Mouse (Mus musculus) embryonic facial prominence, embryonic 12.5 days (tissue): ENCODE measurements around the gene Sept9. TPM values are rescaled to one million over a fixed set of nuclear protein-coding genes. Genes with fewer than 3 reads are reported as not detected.

Experiments used
- ATAC-seq: fragments of 200-750 bp; cut with Nextera tagmentation; 2 replicates; pipeline ENCODE4 v1.8.0; 2017; ENCODE audit not compliant: insufficient number of reproducible peaks, insufficient read depth, low FRiP score, low TSS enrichment
- H3K27ac ChIP-seq: fragments of 300-500 bp; sonication (generic); 2 replicates; pipeline ENCODE4 v1.5.1; 2016; ENCODE audit warnings: mild to moderate bottlenecking
- H3K27me3 ChIP-seq: fragments of 300-500 bp; sonication (generic); 2 replicates; pipeline ENCODE4 v1.6.1; 2016; ENCODE audit warnings: mild to moderate bottlenecking, moderate library complexity
- H3K36me3 ChIP-seq: fragments of 300-500 bp; sonication (generic); 2 replicates; pipeline ENCODE4 v1.6.1; 2016; ENCODE audit warnings: mild to moderate bottlenecking
- H3K4me1 ChIP-seq: fragments of 300-500 bp; sonication (generic); 2 replicates; pipeline ENCODE4 v1.6.1; 2016
- H3K4me2 ChIP-seq: fragments of 300-500 bp; sonication (generic); replicated peaks from 2 replicates; pipeline ENCODE4 v1.6.1; 2016; ENCODE audit warnings: mild to moderate bottlenecking, moderate library complexity
- H3K4me3 ChIP-seq: fragments of 300-500 bp; sonication (generic); 2 replicates; pipeline ENCODE4 v1.5.1; 2016; ENCODE audit warnings: mild to moderate bottlenecking
- H3K9ac ChIP-seq: fragments of 300-500 bp; sonication (generic); 2 replicates; pipeline ENCODE4 v1.6.1; 2016; ENCODE audit warnings: mild to moderate bottlenecking, moderate library complexity
- H3K9me3 ChIP-seq: fragments of 300-500 bp; sonication (generic); 2 replicates; pipeline ENCODE4 v1.6.1; 2016; ENCODE audit warnings: mild to moderate bottlenecking, moderate library complexity
- WGBS: fragments of 180-500 bp; shearing (Covaris S2); methylation state at CpG from one replicate; pipeline ENCODE4 v1.1.7; 2016; 5-methylcytosine and 5-hydroxymethylcytosine counted together
- polyA plus RNA-seq: library from polyadenylated mRNA; unstranded; fragments of >200 nt; fragmentation: Nextera tagmentation; extraction: Ambion mirVana; gene quantifications from 2 replicates; pipeline ENCODE4 v1.2.1, GENCODE M21; 2016

Sept9 gene
- polyA plus RNA-seq, 1 experiment from 2014 or later, result 230 TPM

DNA sequence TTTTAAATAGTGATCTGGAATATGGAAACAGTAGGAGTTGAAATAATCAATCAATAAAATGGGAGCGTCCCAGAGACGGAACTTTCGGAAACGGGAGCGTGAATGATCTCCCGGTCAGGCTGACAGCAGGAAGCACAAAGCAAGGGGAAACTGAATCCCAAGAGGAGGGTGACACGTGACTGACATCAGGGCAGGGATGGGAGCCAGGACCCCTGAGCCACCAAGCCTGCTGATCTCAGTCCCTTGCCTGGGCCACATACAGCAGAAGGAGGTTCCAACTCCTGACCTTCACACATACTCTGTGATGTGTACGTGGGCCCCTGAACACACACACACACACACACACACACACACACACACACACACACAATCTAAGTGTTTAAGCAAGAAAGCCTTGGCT is 37.9 kb upstream of the Sept9 start:
- H3K27me3 ChIP-seq, result no peaks in the 10 kb centered on the region
- H3K27ac ChIP-seq, result no peak overlapping the region
- peaks cover 33% of the 10 kb centered on the region for H3K36me3 ChIP-seq
- H3K9ac ChIP-seq, result no peak overlapping the region
- H3K4me2 ChIP-seq, result no peak overlapping the region
- H3K4me1 ChIP-seq, result peaks cover 5% of the 10 kb centered on the region; the same call in 1 of the 2 replicates
- WGBS, result 75% methylated on average over 8 of the region's 8 CpGs
- H3K9me3 ChIP-seq, result no peaks in the 10 kb centered on the region
- H3K4me3 ChIP-seq, result no peak overlapping the region
- no peak for ATAC-seq

DNA sequence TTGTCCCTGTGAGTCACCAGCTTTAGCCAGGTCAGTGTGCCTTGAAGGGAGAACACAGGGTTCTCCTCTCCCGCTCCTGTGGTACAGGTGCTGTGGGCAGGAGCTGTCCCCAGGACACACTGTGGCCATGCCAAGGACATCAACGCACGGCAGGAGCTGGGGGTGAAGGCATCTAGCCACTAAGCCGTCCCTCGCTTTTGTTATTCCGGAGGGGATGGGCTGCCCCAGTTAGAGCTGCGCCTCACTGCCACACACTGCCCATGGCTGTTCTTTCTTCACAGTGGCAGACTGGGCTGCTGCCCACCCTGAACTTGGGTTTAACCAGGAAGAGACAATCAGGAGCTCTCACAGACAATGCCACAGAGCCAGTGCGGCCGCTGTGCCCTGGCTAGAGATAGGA is 36.4 kb upstream of the Sept9 start:
- Histone ChIP-seq H3K27me3 (no peaks in the 10 kb centered on the region), H3K27ac (no peak overlapping the region), H3K36me3 (peaks cover 21% of the 10 kb centered on the region), H3K9ac (no peak overlapping the region), H3K4me1 (no peaks in the 10 kb centered on the region), H3K4me3 (no peak overlapping the region), H3K4me2 (no peak overlapping the region), H3K9me3 (no peaks in the 10 kb centered on the region)
- ATAC-seq, result no peak
- WGBS, result 73% methylated on average over 9 of the region's 9 CpGs

GRCm38 (mm10) chr11:117163771-117164170 is 35.7 kb upstream of the Sept9 start:
- WGBS, result 84% methylated on average over 6 of the region's 6 CpGs
- Histone ChIP-seq H3K9me3 (no peaks in the 10 kb centered on the region), H3K27ac (no peak overlapping the region), H3K4me1 (no peaks in the 10 kb centered on the region; the same call in 1 of the 2 replicates), H3K36me3 (peaks cover 14% of the 10 kb centered on the region), H3K4me3 (no peak overlapping the region), H3K9ac (no peak overlapping the region), H3K27me3 (no peaks in the 10 kb centered on the region), H3K4me2 (no peak overlapping the region)
- ATAC-seq, result no peak

DNA sequence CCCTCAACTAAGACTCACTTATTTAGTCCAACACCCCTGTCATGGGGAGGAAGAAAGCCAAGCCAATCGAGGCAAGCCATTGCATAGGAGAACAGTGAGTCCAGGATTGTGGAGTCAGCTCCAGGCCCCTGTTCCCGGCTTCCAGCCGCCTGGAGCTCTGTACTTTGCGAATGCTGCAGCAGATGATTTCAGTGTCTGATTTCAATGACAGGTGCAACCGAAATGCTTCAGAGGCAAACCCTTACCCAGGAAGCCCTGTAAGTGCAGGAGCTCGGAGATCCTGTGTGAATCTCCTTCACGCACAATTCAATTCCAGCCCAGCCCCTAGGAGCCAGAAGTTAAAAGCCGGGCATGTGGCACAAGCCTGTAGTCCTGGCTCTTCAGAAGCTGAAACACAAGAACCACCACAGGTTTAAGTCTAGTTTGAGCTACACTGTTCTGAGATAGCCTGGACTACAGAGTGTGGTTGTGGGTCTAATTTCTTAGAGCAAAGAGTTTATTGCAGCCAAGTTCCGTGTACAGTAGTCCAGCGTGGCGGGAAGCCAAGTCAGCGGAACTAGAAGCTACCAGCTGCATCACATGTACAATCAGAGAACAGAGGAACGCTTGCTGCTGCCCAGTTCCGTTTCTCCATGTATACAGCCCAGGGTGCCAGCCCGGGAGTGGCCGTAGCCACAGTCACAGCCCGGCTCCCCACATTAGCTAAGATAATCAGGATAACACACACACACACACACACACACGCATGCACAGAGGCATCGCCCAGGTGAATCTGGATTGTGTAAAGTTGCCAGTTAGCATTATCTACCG is 31.0 kb upstream of the Sept9 start:
- Histone ChIP-seq H3K27ac (no peak overlapping the region), H3K4me2 (no peak overlapping the region), H3K4me1 (no peaks in the 10 kb centered on the region; the same call in 1 of the 2 replicates), H3K4me3 (no peak overlapping the region), H3K9ac (no peak overlapping the region), H3K9me3 (no peaks in the 10 kb centered on the region), H3K36me3 (no peaks in the 10 kb centered on the region), H3K27me3 (no peaks in the 10 kb centered on the region)
- WGBS, result 82% methylated on average over 20 of the region's 20 CpGs
- no peak for ATAC-seq

GRCm38 (mm10) chr11:117169088-117169635 is 30.3 kb upstream of the Sept9 start:
- H3K27me3 ChIP-seq, result no peaks in the 10 kb centered on the region
- 89% methylated on average over 11 of the region's 11 CpGs for WGBS
- H3K36me3 ChIP-seq, result no peaks in the 10 kb centered on the region
- H3K9me3 ChIP-seq, result no peaks in the 10 kb centered on the region
- no peak for ATAC-seq
- H3K4me2 ChIP-seq, result no peak overlapping the region
- H3K27ac ChIP-seq, result no peak overlapping the region
- H3K9ac ChIP-seq, result no peak overlapping the region
- H3K4me1 ChIP-seq, result peaks cover 7% of the 10 kb centered on the region; the same call in 1 of the 2 replicates
- no peak overlapping the region for H3K4me3 ChIP-seq

GRCm38 (mm10) chr11:117169801-117170565 is 29.5 kb upstream of the Sept9 start:
- ATAC-seq, result no peak
- no peak overlapping the region for H3K4me3 ChIP-seq
- no peaks in the 10 kb centered on the region for H3K9me3 ChIP-seq
- peaks cover 14% of the 10 kb centered on the region for H3K4me1 ChIP-seq
- H3K9ac ChIP-seq, result no peak overlapping the region
- H3K36me3 ChIP-seq, result no peaks in the 10 kb centered on the region
- no peaks in the 10 kb centered on the region for H3K27me3 ChIP-seq
- H3K4me2 ChIP-seq, result no peak overlapping the region
- 95% methylated on average over 19 of the region's 19 CpGs for WGBS
- no peak overlapping the region for H3K27ac ChIP-seq

GRCm38 (mm10) chr11:117174098-117174892 is 25.2 kb upstream of the Sept9 start:
- 34% methylated on average over 18 of the region's 18 CpGs for WGBS
- no peak for ATAC-seq
- no peaks in the 10 kb centered on the region for H3K9me3 ChIP-seq
- H3K36me3 ChIP-seq, result no peaks in the 10 kb centered on the region
- H3K4me3 ChIP-seq, result peak overlapping the region; percentile 20
- 0 out of 2 replicates have a peak overlapping the region, but pooled peaks have one; percentile 20 for H3K9ac ChIP-seq
- H3K4me2 ChIP-seq, result peak overlapping the region; percentile 48
- no peaks in the 10 kb centered on the region for H3K27me3 ChIP-seq
- H3K4me1 ChIP-seq, result peaks cover 22% of the 10 kb centered on the region
- peak overlapping the region; percentile 82 for H3K27ac ChIP-seq

- H3K9me3 ChIP-seq, result 0 out of 2 replicates have a peak, but pooled peaks cover 1% of the 10 kb centered on the region
- H3K4me2 ChIP-seq, result peak overlapping the region; percentile 48
- peak overlapping the region; percentile 20 for H3K4me3 ChIP-seq
- no peaks in the 10 kb centered on the region for H3K36me3 ChIP-seq
- peaks cover 22% of the 10 kb centered on the region for H3K4me1 ChIP-seq
- peak overlapping the region; percentile 20; the same call in 1 of the 2 replicates for H3K9ac ChIP-seq
- 43% methylated on average over 15 of the region's 15 CpGs for WGBS
- peak; percentile 9; the same call in 1 of the 2 replicates for ATAC-seq
- H3K27me3 ChIP-seq, result no peaks in the 10 kb centered on the region
- H3K27ac ChIP-seq, result peak overlapping the region; percentile 82
Measured at GRCm38 (mm10) chr11:117174924-117175323, 24.5 kb upstream of the Sept9 start.

DNA sequence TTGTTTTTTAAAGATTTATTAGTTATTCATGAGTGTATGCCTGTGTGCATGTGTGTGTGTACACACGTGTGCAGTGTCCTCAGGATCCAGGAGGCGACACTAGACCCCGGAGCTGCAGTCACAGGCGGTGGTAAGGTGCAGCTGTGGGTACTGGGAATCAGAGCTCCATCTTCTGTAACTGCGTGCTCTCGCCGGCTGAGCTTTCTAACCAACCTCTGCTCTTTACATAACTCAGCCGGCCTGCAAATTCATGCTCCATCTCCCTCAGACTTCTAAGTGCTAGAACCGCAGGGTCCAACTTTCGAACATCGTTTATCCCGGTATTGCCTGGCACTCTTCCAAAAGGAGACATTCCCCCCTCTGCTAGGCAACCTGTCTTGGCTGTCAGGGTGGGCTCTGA is 24.0 kb upstream of the Sept9 start:
- H3K36me3 ChIP-seq, result no peaks in the 10 kb centered on the region
- H3K9me3 ChIP-seq, result 0 out of 2 replicates have a peak, but pooled peaks cover 7% of the 10 kb centered on the region
- 80% methylated on average over 12 of the region's 12 CpGs for WGBS
- no peak for ATAC-seq
- 0 out of 2 replicates have a peak overlapping the region, but pooled peaks have one; percentile 20 for H3K4me3 ChIP-seq
- peaks cover 22% of the 10 kb centered on the region for H3K4me1 ChIP-seq
- H3K4me2 ChIP-seq, result 0 out of 2 replicates have a peak overlapping the region, but pooled peaks have one; percentile 48
- peak overlapping the region; percentile 20; the same call in 1 of the 2 replicates for H3K9ac ChIP-seq
- H3K27me3 ChIP-seq, result no peaks in the 10 kb centered on the region
- peak overlapping the region; percentile 82 for H3K27ac ChIP-seq

GRCm38 (mm10) chr11:117176304-117176703 is 23.2 kb upstream of the Sept9 start:
- Histone ChIP-seq H3K9me3 (0 out of 2 replicates have a peak, but pooled peaks cover 8% of the 10 kb centered on the region), H3K9ac (no peak overlapping the region), H3K27me3 (no peaks in the 10 kb centered on the region), H3K27ac (no peak overlapping the region), H3K4me2 (no peak overlapping the region), H3K4me1 (peaks cover 22% of the 10 kb centered on the region), H3K4me3 (no peak overlapping the region), H3K36me3 (no peaks in the 10 kb centered on the region)
- 39% methylated on average over 5 of the region's 5 CpGs for WGBS
- ATAC-seq, result no peak

- H3K36me3 ChIP-seq, result no peaks in the 10 kb centered on the region
- no peak for ATAC-seq
- H3K4me1 ChIP-seq, result peaks cover 22% of the 10 kb centered on the region
- H3K4me2 ChIP-seq, result no peak overlapping the region
- no peaks in the 10 kb centered on the region for H3K27me3 ChIP-seq
- H3K27ac ChIP-seq, result no peak overlapping the region
- H3K9ac ChIP-seq, result no peak overlapping the region
- no peak overlapping the region for H3K4me3 ChIP-seq
- WGBS, result 75% methylated on average over 5 of the region's 5 CpGs
- H3K9me3 ChIP-seq, result peaks cover 12% of the 10 kb centered on the region
Measured at GRCm38 (mm10) chr11:117176900-117177299, 22.6 kb upstream of the Sept9 start.
